Mouse (Mus musculus) small intestine, adult 2 months (tissue): ENCODE measurements at regions not wholly inside any gene's neighbourhood (a gene's known extent, or its start where the extent isn't known, plus 50 kb on each side); places are given as distances from the start of the nearest gene placed in this dataset.

ENCODE experiments used
- CTCF ChIP-seq: fragments of 200-500 bp; IDR thresholded peaks from 2 replicates; pipeline ENCODE4 v1.5.1; 2012; ENCODE audit warnings: low read depth, mild to moderate bottlenecking, control low read depth, inconsistent platforms, low read length, moderate library complexity, mixed read lengths; ENCODE audit not compliant: insufficient replicate concordance, insufficient read length; ENCODE audit errors: extremely low read depth
- POLR2A ChIP-seq: fragments of 200-500 bp; IDR thresholded peaks from 2 replicates; pipeline ENCODE4 v1.6.1; 2012; ENCODE audit warnings: low read depth, mild to moderate bottlenecking, control low read depth, inconsistent platforms, low read length, moderate library complexity

DNA sequence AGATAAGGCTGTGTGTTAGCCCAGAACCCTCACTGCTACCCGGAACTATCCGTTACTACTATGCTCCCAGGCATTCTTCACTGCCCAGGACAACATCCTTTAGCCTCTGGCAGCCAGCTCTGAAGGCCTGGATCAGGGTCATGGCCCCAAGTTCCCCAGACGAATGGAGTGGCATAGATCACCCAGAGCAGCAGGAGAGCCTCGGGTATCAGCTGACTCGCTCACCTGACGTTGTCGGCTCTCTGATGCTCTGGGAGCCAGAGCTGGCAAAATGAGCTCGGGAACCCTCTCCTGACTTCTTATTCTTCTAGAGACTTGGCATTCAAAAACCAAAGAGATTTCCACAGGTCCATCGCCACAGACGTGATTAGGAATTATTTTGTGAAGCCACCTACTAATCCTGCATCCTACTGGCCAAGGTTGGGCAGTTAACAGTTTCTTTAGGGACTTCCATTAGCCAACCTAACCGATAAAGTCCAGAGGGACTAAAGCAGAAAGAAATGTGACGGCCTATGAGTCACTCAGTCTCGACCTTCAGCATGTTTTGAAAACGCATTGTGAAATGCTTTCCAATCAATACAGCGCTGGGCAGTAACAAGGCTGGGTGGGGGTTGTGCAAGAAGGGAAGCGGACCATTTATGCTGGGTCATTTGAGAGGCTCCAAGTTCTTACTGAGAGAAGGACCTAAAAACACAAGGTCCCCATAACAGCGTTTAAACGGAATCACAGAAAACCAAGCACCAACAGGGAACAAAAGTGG lies 193.7 kb upstream of the Lpp start:
- TF ChIP-seq CTCF, result no peak
- no peak for TF ChIP-seq POLR2A
